Mouse (Mus musculus) E14TG2a.4 (cell line): ENCODE results near the gene Gdf15.

Source experiments
- H3K27me3 ChIP-seq: 2 replicates; pipeline ENCODE4 v1.6.1; 2014; ENCODE audit warnings: low read length, control low read depth; ENCODE audit not compliant: insufficient read depth
- H3K36me3 ChIP-seq: 2 replicates; pipeline ENCODE4 v1.6.1; 2014; ENCODE audit warnings: low read length, control low read depth; ENCODE audit not compliant: insufficient read depth
- H3K4me1 ChIP-seq: replicated peaks from 2 replicates; pipeline ENCODE4 v1.6.1; 2014; ENCODE audit warnings: low read depth, low read length, control low read depth
- H3K4me3 ChIP-seq: replicated peaks from 2 replicates; pipeline ENCODE4 v1.5.1; 2014; ENCODE audit warnings: mild to moderate bottlenecking, low read length
- H3K9me3 ChIP-seq: 2 replicates; pipeline ENCODE4 v1.6.1; 2014; ENCODE audit warnings: low read length, control low read depth
- CTCF ChIP-seq: conservative IDR thresholded peaks from 2 replicates; pipeline ENCODE4 v1.5.1; 2014; ENCODE audit warnings: low read length
- NANOG ChIP-seq: IDR thresholded peaks from 2 replicates; pipeline ENCODE4 v1.6.1; 2014; ENCODE audit warnings: borderline replicate concordance, low read length, mixed read lengths
- POU5F1 ChIP-seq: IDR thresholded peaks from 2 replicates; pipeline ENCODE4 v1.6.1; 2014; ENCODE audit warnings: low read length, borderline replicate concordance

Gene Gdf15

DNA sequence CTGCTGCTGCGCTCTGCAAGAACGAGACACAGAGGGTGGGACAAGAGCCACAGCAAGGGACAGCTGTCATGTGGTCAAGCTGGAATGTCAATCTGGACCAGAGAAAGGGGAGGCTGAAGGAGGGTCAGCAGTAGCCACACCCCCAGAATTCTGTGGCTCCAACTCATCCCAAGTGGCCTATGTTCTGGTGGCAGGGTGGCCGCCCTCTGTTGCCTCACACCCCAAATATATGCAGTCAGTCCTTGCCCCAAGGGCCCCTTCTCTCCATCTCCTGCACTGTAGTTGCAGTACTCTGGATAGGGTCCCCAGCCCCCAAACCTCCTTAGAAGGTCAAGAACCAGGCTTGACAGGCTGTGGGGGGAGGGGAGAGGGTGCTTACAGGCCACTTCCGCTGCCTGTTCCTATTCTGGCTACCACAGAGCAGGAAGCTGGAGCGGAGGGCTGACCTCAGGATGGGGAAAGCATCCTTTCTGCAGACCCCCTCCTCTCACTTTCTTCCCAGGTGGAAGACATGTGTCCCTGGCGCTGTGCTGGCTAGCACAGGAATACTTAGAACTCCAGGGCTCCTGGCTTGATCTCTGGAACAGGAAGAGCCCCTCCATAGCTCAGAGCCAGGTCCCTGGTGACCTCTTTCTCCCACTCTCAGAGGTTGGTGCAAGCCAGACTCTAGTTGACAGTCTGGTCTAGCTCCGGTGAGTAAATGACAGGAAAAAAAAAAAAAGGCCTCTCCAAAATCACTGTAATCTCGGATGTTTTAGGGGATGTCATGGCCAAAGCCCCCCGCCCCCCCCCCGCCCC is 31.6 kb downstream of the Gdf15 start:
- Histone ChIP-seq H3K4me3 (peak overlapping the region; percentile 46), H3K27me3 (peaks cover 7% of the 10 kb centered on the region), H3K36me3 (peaks cover 70% of the 10 kb centered on the region), H3K9me3 (no peaks in the 10 kb centered on the region), H3K4me1 (peaks cover 94% of the 10 kb centered on the region)
- no peak for TF ChIP-seq POU5F1
- no peak for TF ChIP-seq NANOG
- TF ChIP-seq CTCF: no peak

- Histone ChIP-seq H3K4me1 (peaks cover 94% of the 10 kb centered on the region), H3K36me3 (peaks cover 67% of the 10 kb centered on the region), H3K9me3 (no peaks in the 10 kb centered on the region), H3K4me3 (peak overlapping the region; percentile 93), H3K27me3 (peaks cover 15% of the 10 kb centered on the region)
- TF ChIP-seq NANOG (no peak), CTCF (no peak), POU5F1 (no peak)
Observed at GRCm38 (mm10) chr8:70599507-70600290, 32.6 kb downstream of the Gdf15 start.

DNA sequence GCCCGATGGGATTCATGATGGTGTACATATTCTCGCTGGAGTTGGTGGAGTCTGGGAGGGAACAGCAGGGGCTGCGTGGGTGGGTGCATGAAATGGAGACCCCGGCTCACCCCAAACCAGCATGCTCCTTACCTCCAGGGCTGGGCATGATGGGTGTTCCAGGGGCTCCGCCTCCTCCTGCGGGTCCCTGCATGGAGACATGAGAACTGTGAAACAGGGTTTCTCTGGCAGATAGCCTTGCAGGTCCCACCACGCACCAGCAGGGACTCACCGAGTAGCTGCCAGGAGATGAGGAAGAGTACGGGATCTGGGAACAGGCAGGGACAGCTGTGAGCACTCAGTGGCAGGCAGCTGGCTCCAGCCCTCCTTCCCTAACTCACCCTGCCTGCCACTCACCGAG is 33.5 kb downstream of the Gdf15 start:
- H3K36me3 ChIP-seq: peaks cover 63% of the 10 kb centered on the region
- TF ChIP-seq NANOG (no peak), CTCF (peak; percentile 11; the same call in 1 of the 2 replicates)

GRCm38 (mm10) chr8:70598283-70598682 is 34.0 kb downstream of the Gdf15 start:
- peak; percentile 36 for TF ChIP-seq CTCF
- no peak for TF ChIP-seq NANOG
- Histone ChIP-seq H3K4me1 (peaks cover 87% of the 10 kb centered on the region), H3K4me3 (peak overlapping the region; percentile 93), H3K9me3 (no peaks in the 10 kb centered on the region), H3K36me3 (peaks cover 63% of the 10 kb centered on the region), H3K27me3 (peaks cover 15% of the 10 kb centered on the region)

More for the DNA sequence above, 33.5 kb downstream of the Gdf15 start:
- peaks cover 15% of the 10 kb centered on the region for H3K27me3 ChIP-seq
- peaks cover 87% of the 10 kb centered on the region for H3K4me1 ChIP-seq
- H3K9me3 ChIP-seq: no peaks in the 10 kb centered on the region
- H3K4me3 ChIP-seq: peak overlapping the region; percentile 93

- TF ChIP-seq NANOG (no peak), CTCF (no peak), POU5F1 (no peak)
- Histone ChIP-seq H3K36me3 (peaks cover 57% of the 10 kb centered on the region), H3K4me3 (peak overlapping the region; percentile 93), H3K4me1 (peaks cover 87% of the 10 kb centered on the region), H3K27me3 (peaks cover 15% of the 10 kb centered on the region), H3K9me3 (no peaks in the 10 kb centered on the region)
Observed at GRCm38 (mm10) chr8:70597417-70598272, 34.6 kb downstream of the Gdf15 start.

GRCm38 (mm10) chr8:70596775-70597416 is 35.4 kb downstream of the Gdf15 start:
- TF ChIP-seq NANOG (no peak), CTCF (peak; percentile 44; the same call in 1 of the 2 replicates), POU5F1 (no peak)
- H3K36me3 ChIP-seq: peaks cover 56% of the 10 kb centered on the region
- H3K4me1 ChIP-seq: peaks cover 87% of the 10 kb centered on the region
- no peaks in the 10 kb centered on the region for H3K9me3 ChIP-seq
- H3K4me3 ChIP-seq: peak overlapping the region; percentile 93
- H3K27me3 ChIP-seq: peaks cover 15% of the 10 kb centered on the region

GRCm38 (mm10) chr8:70596216-70596615 is 36.0 kb downstream of the Gdf15 start:
- Histone ChIP-seq H3K36me3 (peaks cover 60% of the 10 kb centered on the region), H3K9me3 (no peaks in the 10 kb centered on the region), H3K27me3 (peaks cover 15% of the 10 kb centered on the region), H3K4me1 (peaks cover 88% of the 10 kb centered on the region), H3K4me3 (peak overlapping the region; percentile 93)
- no peak for TF ChIP-seq CTCF
- TF ChIP-seq POU5F1: no peak
- no peak for TF ChIP-seq NANOG
